Mouse (Mus musculus) lung, embryonic 15.5 days (tissue): ENCODE results near the gene Tent4b. TPM values are rescaled to one million over a fixed set of nuclear protein-coding genes. Genes with fewer than 3 reads are reported as not detected.

Experiments used
- ATAC-seq: fragments of 200-750 bp; cut with Nextera tagmentation; 2 replicates; pipeline ENCODE4 v1.8.0; 2017; ENCODE audit warnings: moderate number of reproducible peaks, borderline replicate concordance; ENCODE audit not compliant: low FRiP score, low TSS enrichment; ENCODE audit errors: extremely low read depth
- H3K27ac ChIP-seq: fragments of 300-500 bp; sonication (generic); 2 replicates; pipeline ENCODE4 v1.5.1; 2015; ENCODE audit warnings: moderate library complexity, mild to moderate bottlenecking, inconsistent platforms
- H3K27me3 ChIP-seq: fragments of 300-500 bp; sonication (generic); 2 replicates; pipeline ENCODE4 v1.6.1; 2015; ENCODE audit warnings: inconsistent platforms
- H3K36me3 ChIP-seq: fragments of 300-500 bp; sonication (generic); 2 replicates; pipeline ENCODE4 v1.6.1; 2015; ENCODE audit warnings: inconsistent platforms
- H3K4me1 ChIP-seq: fragments of 300-500 bp; sonication (generic); 2 replicates; pipeline ENCODE4 v1.6.1; 2015; ENCODE audit warnings: inconsistent platforms
- H3K4me2 ChIP-seq: fragments of 300-500 bp; sonication (generic); 2 replicates; pipeline ENCODE4 v1.6.1; 2015; ENCODE audit warnings: inconsistent platforms, mild to moderate bottlenecking, moderate library complexity
- H3K4me3 ChIP-seq: fragments of 300-500 bp; sonication (generic); 2 replicates; pipeline ENCODE4 v1.5.1; 2015; ENCODE audit warnings: mild to moderate bottlenecking, inconsistent platforms
- H3K9ac ChIP-seq: fragments of 300-500 bp; sonication (generic); 2 replicates; pipeline ENCODE4 v1.6.1; 2015; ENCODE audit warnings: inconsistent platforms
- H3K9me3 ChIP-seq: fragments of 300-500 bp; sonication (generic); 2 replicates; pipeline ENCODE4 v1.6.1; 2016; ENCODE audit warnings: inconsistent platforms
- WGBS: fragments of 180-500 bp; shearing (Covaris S2); methylation state at CpG from one replicate; pipeline ENCODE4 v1.1.7; 2015; 5-methylcytosine and 5-hydroxymethylcytosine counted together
- polyA plus RNA-seq: library from polyadenylated mRNA; unstranded; fragments of >200 nt; fragmentation: Nextera tagmentation; extraction: Ambion mirVana; gene quantifications from 2 replicates; pipeline ENCODE4 v1.2.1, GENCODE M21; 2015

Tent4b gene
- polyA plus RNA-seq, 1 experiment from 2014 or later = 8.6 TPM

- Histone ChIP-seq H3K9ac (no peak overlapping the region), H3K4me1 (peaks cover 11% of the 10 kb centered on the region; the same call in 1 of the 2 replicates), H3K9me3 (no peaks in the 10 kb centered on the region), H3K4me3 (no peak overlapping the region), H3K27me3 (no peaks in the 10 kb centered on the region), H3K27ac (no peak overlapping the region), H3K36me3 (no peaks in the 10 kb centered on the region), H3K4me2 (no peak overlapping the region)
- no peak for ATAC-seq
- WGBS = 85% methylated on average over 9 of the region's 9 CpGs
Observed at GRCm38 (mm10) chr8:88293590-88294356, 94.8 kb downstream of the Tent4b start.

- H3K4me2 ChIP-seq = no peak overlapping the region
- ATAC-seq = no peak
- H3K4me3 ChIP-seq = no peak overlapping the region
- no peaks in the 10 kb centered on the region for H3K36me3 ChIP-seq
- no peaks in the 10 kb centered on the region for H3K27me3 ChIP-seq
- H3K4me1 ChIP-seq = 0 out of 2 replicates have a peak, but pooled peaks cover 7% of the 10 kb centered on the region
- no peak overlapping the region for H3K9ac ChIP-seq
- WGBS = 78% methylated on average over 2 of the region's 2 CpGs
- H3K9me3 ChIP-seq = no peaks in the 10 kb centered on the region
- no peak overlapping the region for H3K27ac ChIP-seq
Observed at GRCm38 (mm10) chr8:88294977-88295376, 96.0 kb downstream of the Tent4b start.

GRCm38 (mm10) chr8:88297976-88298732, 99.1 kb downstream of the Tent4b start:
- Histone ChIP-seq H3K36me3 (no peaks in the 10 kb centered on the region), H3K27ac (no peak overlapping the region), H3K9me3 (no peaks in the 10 kb centered on the region), H3K27me3 (no peaks in the 10 kb centered on the region), H3K4me1 (peaks cover 15% of the 10 kb centered on the region; the same call in 1 of the 2 replicates), H3K4me3 (no peak overlapping the region), H3K9ac (no peak overlapping the region), H3K4me2 (no peak overlapping the region)
- peak; percentile 13; the same call in 1 of the 2 replicates for ATAC-seq
- 41% methylated on average over 12 of the region's 12 CpGs for WGBS

GRCm38 (mm10) chr8:88298733-88299103, 99.7 kb downstream of the Tent4b start:
- ATAC-seq = no peak
- Histone ChIP-seq H3K9me3 (no peaks in the 10 kb centered on the region), H3K27ac (no peak overlapping the region), H3K9ac (no peak overlapping the region), H3K4me3 (no peak overlapping the region), H3K27me3 (no peaks in the 10 kb centered on the region), H3K36me3 (no peaks in the 10 kb centered on the region), H3K4me1 (peaks cover 15% of the 10 kb centered on the region; the same call in 1 of the 2 replicates), H3K4me2 (no peak overlapping the region)
- WGBS = 86% methylated on average over 10 of the region's 10 CpGs

- Histone ChIP-seq H3K9me3 (no peaks in the 10 kb centered on the region), H3K9ac (no peak overlapping the region), H3K27ac (no peak overlapping the region), H3K4me3 (no peak overlapping the region), H3K27me3 (no peaks in the 10 kb centered on the region), H3K4me1 (peaks cover 15% of the 10 kb centered on the region; the same call in 1 of the 2 replicates), H3K4me2 (no peak overlapping the region), H3K36me3 (no peaks in the 10 kb centered on the region)
- ATAC-seq = no peak
- 67% methylated on average over 10 of the region's 10 CpGs for WGBS
Observed at GRCm38 (mm10) chr8:88299907-88300603, 101.0 kb downstream of the Tent4b start.

GRCm38 (mm10) chr8:88301589-88302437, 102.8 kb downstream of the Tent4b start:
- Histone ChIP-seq H3K4me2 (no peak overlapping the region), H3K9ac (no peak overlapping the region), H3K27ac (no peak overlapping the region), H3K4me3 (no peak overlapping the region), H3K4me1 (peaks cover 15% of the 10 kb centered on the region; the same call in 1 of the 2 replicates), H3K36me3 (no peaks in the 10 kb centered on the region), H3K27me3 (no peaks in the 10 kb centered on the region), H3K9me3 (no peaks in the 10 kb centered on the region)
- 0 out of 2 replicates have a peak, but pooled peaks have one; percentile 20 for ATAC-seq
- WGBS = 63% methylated on average over 15 of the region's 15 CpGs

- H3K27me3 ChIP-seq = no peaks in the 10 kb centered on the region
- no peak for ATAC-seq
- H3K27ac ChIP-seq = no peak overlapping the region
- no peaks in the 10 kb centered on the region for H3K36me3 ChIP-seq
- no peak overlapping the region for H3K4me2 ChIP-seq
- no peaks in the 10 kb centered on the region for H3K9me3 ChIP-seq
- WGBS = 84% methylated on average over 4 of the region's 4 CpGs
- no peak overlapping the region for H3K4me3 ChIP-seq
- H3K9ac ChIP-seq = no peak overlapping the region
- peaks cover 8% of the 10 kb centered on the region; the same call in 1 of the 2 replicates for H3K4me1 ChIP-seq
Observed at GRCm38 (mm10) chr8:88305814-88306213, 106.8 kb downstream of the Tent4b start.

- Histone ChIP-seq H3K4me1 (peaks cover 8% of the 10 kb centered on the region; the same call in 1 of the 2 replicates), H3K27ac (no peak overlapping the region), H3K4me2 (no peak overlapping the region), H3K9me3 (no peaks in the 10 kb centered on the region), H3K27me3 (no peaks in the 10 kb centered on the region), H3K36me3 (no peaks in the 10 kb centered on the region), H3K9ac (no peak overlapping the region), H3K4me3 (no peak overlapping the region)
- ATAC-seq = no peak
- WGBS = 62% methylated on average over 14 of the region's 14 CpGs
Observed at GRCm38 (mm10) chr8:88306511-88306910, 107.5 kb downstream of the Tent4b start.

- Histone ChIP-seq H3K4me3 (no peak overlapping the region), H3K4me2 (no peak overlapping the region), H3K27me3 (no peaks in the 10 kb centered on the region), H3K27ac (no peak overlapping the region), H3K36me3 (no peaks in the 10 kb centered on the region), H3K9me3 (no peaks in the 10 kb centered on the region), H3K9ac (no peak overlapping the region), H3K4me1 (no peaks in the 10 kb centered on the region)
- ATAC-seq = no peak
- 90% methylated on average over 4 of the region's 4 CpGs for WGBS
Observed at GRCm38 (mm10) chr8:88307736-88308135, 108.7 kb downstream of the Tent4b start.
